Mouse (Mus musculus) retina, postnatal 1 day (tissue): ENCODE data around the gene Prr3.
"Not testable (repeated sequence)": the region's sequence is repeated elsewhere in the genome, so short reads cannot be mapped to it uniquely, and the experiment has no call there.

Source experiments
- DNase-seq: peaks from one replicate; pipeline ENCODE4 v3.0.0-alpha.2; 2012

The Prr3 gene

DNA sequence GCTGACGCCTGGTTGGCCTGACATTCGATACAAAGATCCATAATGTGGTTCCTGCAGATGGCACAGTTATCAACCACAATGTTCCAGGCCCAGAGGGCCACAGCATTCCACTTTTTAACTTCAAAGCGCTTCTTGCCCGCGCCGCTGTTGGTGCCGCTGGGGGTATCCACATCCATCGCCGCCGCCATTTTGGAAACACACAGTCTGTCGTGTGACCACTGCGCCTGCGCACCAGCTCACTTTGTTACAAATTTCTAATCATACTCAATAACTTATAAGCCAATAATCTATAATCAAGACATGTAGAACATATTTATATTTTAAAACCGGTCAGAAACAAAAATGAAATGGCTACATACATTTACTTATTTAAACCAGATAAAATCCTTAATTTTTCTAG lies 44.3 kb downstream of the Prr3 start:
- not testable (repeated sequence) for DNase-seq

DNA sequence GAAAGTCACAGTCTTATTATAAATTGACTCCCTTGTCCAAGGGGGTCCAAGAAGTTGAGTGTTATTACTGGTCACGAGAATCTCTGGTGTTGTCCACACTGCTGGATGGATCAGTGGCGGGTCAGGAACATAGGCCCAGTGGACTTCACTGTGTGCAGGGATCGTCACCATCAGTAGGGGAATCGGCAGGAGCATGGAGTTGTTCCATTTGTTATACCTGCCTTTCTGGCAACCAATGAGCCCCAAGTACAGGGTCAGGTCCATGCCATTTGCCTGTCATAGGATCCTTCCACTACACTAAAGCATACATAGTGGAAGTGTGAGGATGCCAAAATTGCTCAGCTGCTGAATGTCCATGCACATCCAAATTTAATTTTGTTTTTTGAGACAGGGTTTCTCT lies 47.4 kb downstream of the Prr3 start:
- no peak for DNase-seq

DNA sequence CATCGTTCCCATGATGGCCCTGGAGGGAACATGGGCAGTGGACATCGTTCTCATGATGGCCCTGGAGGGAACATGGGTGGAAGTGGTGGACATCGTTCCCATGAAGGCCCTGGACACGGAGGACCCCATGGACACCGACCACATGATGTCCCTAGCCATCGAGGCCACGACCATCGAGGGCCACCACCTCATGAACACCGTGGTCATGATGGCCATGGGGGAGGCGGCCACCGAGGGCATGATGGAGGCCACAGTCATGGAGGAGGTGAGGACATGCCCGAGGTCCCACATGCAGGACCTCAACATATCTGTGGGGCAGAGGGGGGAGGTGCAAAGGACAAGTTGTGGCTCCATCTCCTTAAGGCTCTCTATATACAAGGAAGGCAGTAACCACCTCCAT lies 49.4 kb downstream of the Prr3 start:
- no peak for DNase-seq

DNA sequence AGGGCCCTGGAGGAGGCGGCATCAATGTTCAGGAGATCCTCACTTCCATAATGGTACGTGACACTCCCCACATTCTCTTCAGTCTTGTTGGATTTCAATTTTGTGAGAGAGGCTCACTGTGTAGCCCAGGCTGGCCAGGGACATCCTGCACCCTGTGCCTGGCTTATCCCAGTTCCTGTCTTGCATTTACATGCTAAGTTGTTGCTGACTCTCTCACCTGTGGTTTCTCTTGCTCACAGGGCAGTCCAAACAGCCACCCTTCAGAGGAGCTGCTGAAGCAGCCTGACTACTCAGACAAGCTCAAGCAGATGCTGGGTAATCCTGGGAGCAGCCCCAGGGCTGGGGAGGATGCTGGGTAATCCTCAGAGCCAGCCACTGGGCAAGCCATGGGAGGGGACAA lies 50.5 kb downstream of the Prr3 start:
- DNase-seq: no peak

DNA sequence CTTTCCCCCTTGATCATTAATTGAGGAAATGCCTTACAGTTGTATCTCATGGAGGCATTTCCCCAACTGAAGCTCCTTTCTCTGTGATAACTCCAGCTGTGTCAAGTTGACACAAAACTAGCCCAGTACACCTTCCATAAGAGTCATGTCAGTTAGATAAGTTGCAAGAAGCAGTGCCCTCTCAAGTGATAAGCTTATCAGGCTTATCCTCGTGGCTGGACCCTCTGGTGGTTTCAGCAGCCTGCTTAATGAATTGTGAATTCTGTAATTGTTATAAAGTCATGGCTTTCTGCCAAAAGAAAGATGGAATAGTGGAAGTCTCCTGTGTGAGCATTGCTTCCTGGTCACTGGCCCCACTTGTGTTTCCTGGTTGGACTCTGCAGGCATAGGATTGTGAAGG lies 52.6 kb downstream of the Prr3 start:
- DNase-seq: no peak

DNA sequence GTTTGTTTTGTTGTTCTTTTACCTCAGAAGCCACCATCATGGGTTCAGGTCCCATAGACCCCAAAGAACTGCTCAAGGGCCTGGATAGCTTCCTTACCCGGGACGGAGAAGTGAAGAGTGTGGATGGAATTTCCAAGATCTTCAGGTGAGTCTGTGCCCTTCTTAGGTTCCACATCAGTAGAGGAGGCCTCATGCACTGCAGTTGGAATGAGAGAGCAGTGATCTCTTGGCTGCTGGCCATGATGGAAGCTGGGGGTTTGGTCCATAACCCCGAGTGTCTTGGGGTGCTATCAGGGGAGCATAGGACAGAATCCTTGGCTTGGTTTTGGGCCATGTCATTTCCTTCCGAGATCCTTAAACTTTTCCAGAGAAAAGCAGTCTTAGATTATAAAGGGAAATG lies 56.8 kb downstream of the Prr3 start:
- DNase-seq: no peak

DNA sequence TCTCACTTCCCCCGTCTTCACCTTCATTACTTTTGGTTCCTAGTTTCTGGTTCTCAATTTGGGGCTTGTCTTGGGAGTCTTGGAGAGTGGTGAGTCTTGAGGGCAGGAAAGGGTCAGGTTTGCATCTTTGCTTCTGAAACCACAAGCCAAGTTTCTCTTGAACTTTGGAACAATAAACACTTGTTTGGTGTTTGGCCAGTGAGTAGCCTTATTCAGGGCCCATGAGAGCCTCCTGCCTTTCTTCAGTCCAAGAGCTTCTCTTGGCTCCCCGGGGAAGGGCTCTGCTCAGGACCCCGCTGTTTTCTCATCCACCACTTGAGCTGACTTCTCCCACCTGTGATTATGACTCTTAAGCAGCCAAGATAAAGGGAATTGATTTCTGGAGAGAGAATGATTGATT lies 57.5 kb downstream of the Prr3 start:
- DNase-seq: no peak
